Mouse (Mus musculus): ENCODE data around the gene Gnat1. TPM values are rescaled to one million over a fixed set of nuclear protein-coding genes. Genes with fewer than 3 reads are reported as not detected.
A peak's percentile ranks its signal among the peaks of the same experiment; 100 is the strongest.

Gnat1 gene
- polyA plus RNA-seq, 1 experiment from 2014 or later: 2.2 TPM

GRCm38 (mm10) chr9:107635279-107636028 is 44.1 kb downstream of the Gnat1 start, which contains the start of gene Gnai2:
Gnai2 (minus strand) TSS chr9:107635367.
- 4% methylated on average over 38 of the region's 38 CpGs for WGBS
- Histone ChIP-seq H3K4me3 (ENCODE audit: low read depth, low read length) (peak within 1 kb of the TSS; percentile 74), H3K27me3 (ENCODE audit: control insufficient read depth, insufficient read depth, low read depth, low read length) (no peaks in the 10 kb centered on the region), H3K36me3 (ENCODE audit: control insufficient read depth, insufficient read depth, low read length) (no peaks in the 10 kb centered on the region), H3K9ac (ENCODE audit: low read depth, low read length) (peak within 1 kb of the TSS; percentile 86), H3K4me1 (ENCODE audit: control insufficient read depth, insufficient read depth, low read length) (peaks cover 44% of the 10 kb centered on the region), H3K27ac (ENCODE audit: low read length) (peak within 1 kb of the TSS; percentile 95), H3K9me3 (replicated peaks; ENCODE audit: control insufficient read depth, low read length, poor library complexity, severe bottlenecking) (no peaks in the 10 kb centered on the region), H3K4me2 (ENCODE audit: low read length) (peak within 1 kb of the TSS; percentile 96)
- ATAC-seq: peak; percentile 89

- H3K4me3 ChIP-seq (ENCODE audit: low read depth, low read length): peak overlapping the region; percentile 74
- peaks cover 52% of the 10 kb centered on the region for H3K4me1 ChIP-seq (ENCODE audit: control insufficient read depth, insufficient read depth, low read length)
- peak overlapping the region; percentile 95 for H3K27ac ChIP-seq (ENCODE audit: low read length)
- no peak for ATAC-seq
- H3K9ac ChIP-seq (ENCODE audit: low read depth, low read length): peak overlapping the region; percentile 86
- H3K36me3 ChIP-seq (ENCODE audit: control insufficient read depth, insufficient read depth, low read length): no peaks in the 10 kb centered on the region
- WGBS: under 1% methylated on average over 35 of the region's 35 CpGs
- H3K9me3 ChIP-seq (replicated peaks; ENCODE audit: control insufficient read depth, low read length, poor library complexity, severe bottlenecking): no peaks in the 10 kb centered on the region
- no peaks in the 10 kb centered on the region for H3K27me3 ChIP-seq (ENCODE audit: control insufficient read depth, insufficient read depth, low read depth, low read length)
- peak overlapping the region; percentile 96 for H3K4me2 ChIP-seq (ENCODE audit: low read length)
Measured at GRCm38 (mm10) chr9:107634406-107635278, 44.9 kb downstream of the Gnat1 start.

- H3K4me1 ChIP-seq (ENCODE audit: control insufficient read depth, insufficient read depth, low read length): peaks cover 58% of the 10 kb centered on the region
- H3K9me3 ChIP-seq (replicated peaks; ENCODE audit: control insufficient read depth, low read length, poor library complexity, severe bottlenecking): no peaks in the 10 kb centered on the region
- no peaks in the 10 kb centered on the region for H3K27me3 ChIP-seq (ENCODE audit: control insufficient read depth, insufficient read depth, low read depth, low read length)
- 0% methylated on average over 15 of the region's 15 CpGs for WGBS
- peak overlapping the region; percentile 86 for H3K9ac ChIP-seq (ENCODE audit: low read depth, low read length)
- H3K4me2 ChIP-seq (ENCODE audit: low read length): peak overlapping the region; percentile 96
- no peak for ATAC-seq
- H3K27ac ChIP-seq (ENCODE audit: low read length): peak overlapping the region; percentile 95
- H3K36me3 ChIP-seq (ENCODE audit: control insufficient read depth, insufficient read depth, low read length): no peaks in the 10 kb centered on the region
- peak overlapping the region; percentile 74 for H3K4me3 ChIP-seq (ENCODE audit: low read depth, low read length)
Measured at GRCm38 (mm10) chr9:107633661-107634405, 45.7 kb downstream of the Gnat1 start.

GRCm38 (mm10) chr9:107633091-107633660 is 46.3 kb downstream of the Gnat1 start:
- H3K4me3 ChIP-seq (ENCODE audit: low read depth, low read length): peak overlapping the region; percentile 74
- no peaks in the 10 kb centered on the region for H3K27me3 ChIP-seq (ENCODE audit: control insufficient read depth, insufficient read depth, low read depth, low read length)
- H3K36me3 ChIP-seq (ENCODE audit: control insufficient read depth, insufficient read depth, low read length): no peaks in the 10 kb centered on the region
- under 1% methylated on average over 32 of the region's 33 CpGs for WGBS
- peaks cover 65% of the 10 kb centered on the region for H3K4me1 ChIP-seq (ENCODE audit: control insufficient read depth, insufficient read depth, low read length)
- H3K9me3 ChIP-seq (replicated peaks; ENCODE audit: control insufficient read depth, low read length, poor library complexity, severe bottlenecking): no peaks in the 10 kb centered on the region
- peak; percentile 19; the same call in 1 of the 2 replicates for ATAC-seq
- H3K27ac ChIP-seq (ENCODE audit: low read length): peak overlapping the region; percentile 95
- H3K4me2 ChIP-seq (ENCODE audit: low read length): peak overlapping the region; percentile 96
- peak overlapping the region; percentile 86 for H3K9ac ChIP-seq (ENCODE audit: low read depth, low read length)

DNA sequence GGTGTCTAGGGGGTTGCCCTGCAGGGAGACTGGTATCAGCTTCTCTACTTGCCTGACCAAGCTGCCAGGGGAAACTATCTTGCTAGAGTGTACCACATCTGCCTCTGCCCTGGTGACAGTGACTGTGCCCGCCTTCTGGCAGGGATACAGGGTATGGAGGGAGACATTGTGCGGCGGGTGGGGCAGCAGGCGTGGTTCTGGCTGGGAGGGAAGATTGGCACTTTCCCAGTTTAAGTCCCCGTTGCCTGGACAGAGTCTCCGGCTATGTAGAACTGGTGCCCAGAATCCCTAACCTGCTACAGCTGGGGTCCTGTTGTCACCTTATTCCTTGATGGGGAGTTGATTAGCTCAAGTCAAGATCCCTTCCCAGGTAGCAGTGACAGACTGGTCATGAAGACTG is 47.0 kb downstream of the Gnat1 start:
- WGBS: 12% methylated on average over 6 of the region's 6 CpGs
- peak overlapping the region; percentile 86 for H3K9ac ChIP-seq (ENCODE audit: low read depth, low read length)
- no peaks in the 10 kb centered on the region for H3K36me3 ChIP-seq (ENCODE audit: control insufficient read depth, insufficient read depth, low read length)
- H3K4me1 ChIP-seq (ENCODE audit: control insufficient read depth, insufficient read depth, low read length): peaks cover 71% of the 10 kb centered on the region
- peak overlapping the region; percentile 96 for H3K4me2 ChIP-seq (ENCODE audit: low read length)
- H3K27ac ChIP-seq (ENCODE audit: low read length): peak overlapping the region; percentile 95
- peak overlapping the region; percentile 74 for H3K4me3 ChIP-seq (ENCODE audit: low read depth, low read length)
- H3K27me3 ChIP-seq (ENCODE audit: control insufficient read depth, insufficient read depth, low read depth, low read length): no peaks in the 10 kb centered on the region
- no peaks in the 10 kb centered on the region for H3K9me3 ChIP-seq (replicated peaks; ENCODE audit: control insufficient read depth, low read length, poor library complexity, severe bottlenecking)
- no peak for ATAC-seq

DNA sequence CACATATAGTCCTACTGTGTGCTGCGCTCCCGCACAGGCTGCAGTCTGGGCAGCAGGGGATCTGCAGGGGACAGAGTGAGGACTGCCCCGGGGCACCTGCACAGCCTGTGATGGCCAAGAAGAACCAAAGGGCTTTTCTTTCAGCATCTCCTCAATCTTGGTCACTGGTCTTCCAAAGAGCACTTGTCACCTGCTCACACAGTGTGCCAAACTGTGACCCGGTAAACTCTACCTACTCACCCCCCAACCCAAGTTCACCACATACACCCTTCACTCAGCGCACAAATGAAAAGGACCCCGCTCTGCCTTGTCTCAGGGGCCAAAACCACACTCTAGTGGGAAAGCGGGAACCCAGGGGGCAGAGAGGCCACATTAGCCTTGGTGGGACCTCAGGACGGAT is 47.7 kb downstream of the Gnat1 start:
- peak overlapping the region; percentile 74 for H3K4me3 ChIP-seq (ENCODE audit: low read depth, low read length)
- no peaks in the 10 kb centered on the region for H3K36me3 ChIP-seq (ENCODE audit: control insufficient read depth, insufficient read depth, low read length)
- peaks cover 71% of the 10 kb centered on the region for H3K4me1 ChIP-seq (ENCODE audit: control insufficient read depth, insufficient read depth, low read length)
- no peak for ATAC-seq
- H3K9ac ChIP-seq (ENCODE audit: low read depth, low read length): peak overlapping the region; percentile 86
- 55% methylated on average over 8 of the region's 8 CpGs for WGBS
- no peaks in the 10 kb centered on the region for H3K9me3 ChIP-seq (replicated peaks; ENCODE audit: control insufficient read depth, low read length, poor library complexity, severe bottlenecking)
- no peaks in the 10 kb centered on the region for H3K27me3 ChIP-seq (ENCODE audit: control insufficient read depth, insufficient read depth, low read depth, low read length)
- peak overlapping the region; percentile 95 for H3K27ac ChIP-seq (ENCODE audit: low read length)
- H3K4me2 ChIP-seq (ENCODE audit: low read length): peak overlapping the region; percentile 96

DNA sequence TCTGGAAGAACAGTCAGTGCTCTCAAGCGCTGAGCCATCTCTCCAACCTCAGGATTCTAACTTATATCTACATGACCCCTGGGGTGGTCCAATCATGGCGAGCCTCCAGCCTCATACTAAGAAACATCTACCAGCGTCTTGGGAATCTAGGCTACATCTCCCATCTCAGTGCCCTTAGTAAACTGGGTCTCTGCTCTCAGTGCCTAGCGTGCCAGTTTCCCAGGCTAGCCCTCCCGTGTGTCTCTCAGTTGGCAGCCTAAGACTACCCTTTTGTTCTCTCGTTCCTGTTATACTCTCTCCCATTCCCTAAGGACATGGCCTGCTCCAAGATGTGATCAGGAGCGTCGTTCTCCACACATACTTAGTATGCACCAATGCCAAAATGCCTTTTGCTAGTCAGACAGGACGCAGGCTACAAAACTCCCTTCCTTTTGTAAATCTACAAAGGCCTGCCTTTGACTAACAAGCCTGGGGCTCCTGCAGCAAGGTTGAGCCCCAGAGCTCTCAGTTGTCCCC is 48.1 kb downstream of the Gnat1 start:
- Histone ChIP-seq H3K9ac (ENCODE audit: low read depth, low read length) (peak overlapping the region; percentile 86), H3K27ac (ENCODE audit: low read length) (peak overlapping the region; percentile 95), H3K9me3 (replicated peaks; ENCODE audit: control insufficient read depth, low read length, poor library complexity, severe bottlenecking) (no peaks in the 10 kb centered on the region), H3K27me3 (ENCODE audit: control insufficient read depth, insufficient read depth, low read depth, low read length) (no peaks in the 10 kb centered on the region), H3K4me3 (ENCODE audit: low read depth, low read length) (no peak overlapping the region; the same call in 1 of the 2 replicates), H3K4me1 (ENCODE audit: control insufficient read depth, insufficient read depth, low read length) (peaks cover 72% of the 10 kb centered on the region), H3K4me2 (ENCODE audit: low read length) (peak overlapping the region; percentile 96), H3K36me3 (ENCODE audit: control insufficient read depth, insufficient read depth, low read length) (no peaks in the 10 kb centered on the region)
- no peak for ATAC-seq
- WGBS: 25% methylated on average over 9 of the region's 9 CpGs

- H3K27me3 ChIP-seq (ENCODE audit: control insufficient read depth, insufficient read depth, low read depth, low read length): no peaks in the 10 kb centered on the region
- WGBS: 2% methylated on average over 4 of the region's 4 CpGs
Measured at GRCm38 (mm10) chr9:107630576-107630975, 48.9 kb downstream of the Gnat1 start.

More at GRCm38 (mm10) chr9:107630576-107630975, 48.9 kb downstream of the Gnat1 start:
- H3K9ac ChIP-seq (ENCODE audit: low read depth, low read length): peak overlapping the region; percentile 43; the same call in 1 of the 2 replicates
- peaks cover 69% of the 10 kb centered on the region for H3K4me1 ChIP-seq (ENCODE audit: control insufficient read depth, insufficient read depth, low read length)
- no peaks in the 10 kb centered on the region for H3K9me3 ChIP-seq (replicated peaks; ENCODE audit: control insufficient read depth, low read length, poor library complexity, severe bottlenecking)
- peak overlapping the region; percentile 95 for H3K27ac ChIP-seq (ENCODE audit: low read length)
- peak; percentile 7; the same call in 1 of the 2 replicates for ATAC-seq
- no peak overlapping the region for H3K4me3 ChIP-seq (ENCODE audit: low read depth, low read length)
- peak overlapping the region; percentile 39 for H3K4me2 ChIP-seq (ENCODE audit: low read length)
- no peaks in the 10 kb centered on the region for H3K36me3 ChIP-seq (ENCODE audit: control insufficient read depth, insufficient read depth, low read length)

Data from midbrain, embryonic 16.5 days (tissue).